Mouse (Mus musculus) limb, embryonic 10.5 days (tissue): ENCODE data around the gene Myh9. TPM values are rescaled to one million over a fixed set of nuclear protein-coding genes. Genes with fewer than 3 reads are reported as not detected.
"Not testable (repeated sequence)": the region's sequence is repeated elsewhere in the genome, so short reads cannot be mapped to it uniquely, and the experiment has no call there.

Source experiments
- DNase-seq: peaks from one replicate; pipeline ENCODE4 v3.0.0-alpha.2; 2017; ENCODE audit warnings: low spot score
- H3K27ac ChIP-seq: fragments of 300-500 bp; sonication (generic); 2 replicates; pipeline ENCODE4 v1.5.1; 2016; ENCODE audit warnings: mild to moderate bottlenecking
- H3K27me3 ChIP-seq: fragments of 300-500 bp; sonication (generic); 2 replicates; pipeline ENCODE4 v1.6.1; 2016; ENCODE audit warnings: low read depth, mild to moderate bottlenecking; ENCODE audit not compliant: poor library complexity, severe bottlenecking
- H3K36me3 ChIP-seq: fragments of 300-500 bp; sonication (generic); 2 replicates; pipeline ENCODE4 v1.6.1; 2016; ENCODE audit warnings: mild to moderate bottlenecking, moderate library complexity
- H3K4me1 ChIP-seq: fragments of 300-500 bp; sonication (generic); 2 replicates; pipeline ENCODE4 v1.6.1; 2016
- H3K4me3 ChIP-seq: fragments of 300-500 bp; sonication (generic); 2 replicates; pipeline ENCODE4 v1.5.1; 2016; ENCODE audit warnings: mild to moderate bottlenecking, moderate library complexity
- H3K9me3 ChIP-seq: fragments of 300-500 bp; sonication (generic); replicated peaks from 2 replicates; pipeline ENCODE4 v1.6.1; 2016; ENCODE audit warnings: mild to moderate bottlenecking
- WGBS: fragments of 180-500 bp; shearing (Covaris S2); methylation state at CpG from one replicate; pipeline ENCODE4 v1.1.7; 2016; 5-methylcytosine and 5-hydroxymethylcytosine counted together
- polyA plus RNA-seq: library from polyadenylated mRNA; unstranded; fragments of >200 nt; fragmentation: Nextera tagmentation; extraction: Ambion mirVana; gene quantifications from 2 replicates; pipeline ENCODE4 v1.2.1, GENCODE M21; 2016

Gene Myh9
- polyA plus RNA-seq, 1 experiment from 2014 or later, result 39.2 TPM

GRCm38 (mm10) chr15:77845931-77846595 lies 4.1 kb upstream of the Myh9 start:
- not testable (repeated sequence) for H3K9me3 ChIP-seq, DNase-seq, H3K27me3 ChIP-seq, H3K36me3 ChIP-seq, H3K27ac ChIP-seq, H3K4me3 ChIP-seq
- H3K4me1 ChIP-seq, result peaks cover 12% of the 10 kb centered on the region
- 92% methylated on average over 11 of the region's 11 CpGs for WGBS

DNA sequence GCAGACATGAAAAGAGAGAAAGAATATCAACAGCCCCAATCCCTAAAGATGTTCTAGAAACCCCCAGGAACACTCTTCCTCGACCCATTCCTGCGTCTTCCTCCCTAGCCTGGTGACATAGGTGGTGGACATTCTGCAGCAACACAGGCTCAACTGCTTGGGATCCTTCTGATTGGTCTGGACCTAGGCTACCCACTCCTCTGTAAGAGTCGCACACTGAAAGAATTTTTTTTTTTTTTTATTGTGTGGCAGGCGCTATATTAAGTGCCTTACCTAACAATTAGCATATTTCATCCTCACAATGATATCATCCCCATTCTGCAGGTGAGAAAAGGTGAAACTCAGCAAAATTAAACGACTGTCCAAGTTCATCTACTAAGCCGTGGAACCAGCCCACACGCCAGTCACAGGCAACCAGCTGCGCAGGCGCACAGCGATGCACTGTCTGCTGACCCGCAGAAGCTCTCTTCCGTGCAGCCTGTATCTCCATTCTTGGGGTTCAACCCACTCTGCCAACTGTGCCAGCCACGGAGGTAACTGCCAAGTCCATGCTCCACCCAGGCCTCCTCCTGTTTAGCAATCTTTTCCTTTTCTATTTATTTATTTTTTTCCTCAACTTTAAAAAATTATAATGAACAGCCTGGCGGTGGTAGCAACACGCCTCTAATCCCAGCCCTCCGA lies 3.1 kb upstream of the Myh9 start:
- no peaks in the 10 kb centered on the region for H3K27me3 ChIP-seq
- no peak for DNase-seq
- H3K4me1 ChIP-seq, result peaks cover 19% of the 10 kb centered on the region
- H3K9me3 ChIP-seq, result no peaks in the 10 kb centered on the region
- no peak overlapping the region for H3K4me3 ChIP-seq
- H3K36me3 ChIP-seq, result no peaks in the 10 kb centered on the region
- 94% methylated on average over 16 of the region's 16 CpGs for WGBS
- no peak overlapping the region for H3K27ac ChIP-seq

- Histone ChIP-seq H3K4me3 (no peak overlapping the region), H3K36me3 (no peaks in the 10 kb centered on the region), H3K27ac (no peak overlapping the region), H3K27me3 (no peaks in the 10 kb centered on the region), H3K9me3 (no peaks in the 10 kb centered on the region), H3K4me1 (peaks cover 29% of the 10 kb centered on the region)
- 81% methylated on average over 6 of the region's 6 CpGs for WGBS
- DNase-seq, result no peak
These were observed 2.1 kb upstream of the Myh9 start for GRCm38 (mm10) chr15:77844048-77844447.

- H3K36me3 ChIP-seq, H3K27me3 ChIP-seq, DNase-seq, H3K9me3 ChIP-seq, H3K27ac ChIP-seq, H3K4me3 ChIP-seq: not testable (repeated sequence)
- peaks cover 31% of the 10 kb centered on the region for H3K4me1 ChIP-seq
- WGBS, result 61% methylated on average over 13 of the region's 13 CpGs
These were observed 1.6 kb upstream of the Myh9 start for GRCm38 (mm10) chr15:77843494-77844041.

GRCm38 (mm10) chr15:77843046-77843445 lies 1.1 kb upstream of the Myh9 start:
- H3K9me3 ChIP-seq, result no peaks in the 10 kb centered on the region
- no peaks in the 10 kb centered on the region for H3K36me3 ChIP-seq
- peaks cover 36% of the 10 kb centered on the region for H3K4me1 ChIP-seq
- 45% methylated on average over 2 of the region's 2 CpGs for WGBS
- H3K27ac ChIP-seq, result no peak overlapping the region
- DNase-seq, result no peak
- peak overlapping the region; percentile 75; the same call in 1 of the 2 replicates for H3K4me3 ChIP-seq
- no peaks in the 10 kb centered on the region for H3K27me3 ChIP-seq

DNA sequence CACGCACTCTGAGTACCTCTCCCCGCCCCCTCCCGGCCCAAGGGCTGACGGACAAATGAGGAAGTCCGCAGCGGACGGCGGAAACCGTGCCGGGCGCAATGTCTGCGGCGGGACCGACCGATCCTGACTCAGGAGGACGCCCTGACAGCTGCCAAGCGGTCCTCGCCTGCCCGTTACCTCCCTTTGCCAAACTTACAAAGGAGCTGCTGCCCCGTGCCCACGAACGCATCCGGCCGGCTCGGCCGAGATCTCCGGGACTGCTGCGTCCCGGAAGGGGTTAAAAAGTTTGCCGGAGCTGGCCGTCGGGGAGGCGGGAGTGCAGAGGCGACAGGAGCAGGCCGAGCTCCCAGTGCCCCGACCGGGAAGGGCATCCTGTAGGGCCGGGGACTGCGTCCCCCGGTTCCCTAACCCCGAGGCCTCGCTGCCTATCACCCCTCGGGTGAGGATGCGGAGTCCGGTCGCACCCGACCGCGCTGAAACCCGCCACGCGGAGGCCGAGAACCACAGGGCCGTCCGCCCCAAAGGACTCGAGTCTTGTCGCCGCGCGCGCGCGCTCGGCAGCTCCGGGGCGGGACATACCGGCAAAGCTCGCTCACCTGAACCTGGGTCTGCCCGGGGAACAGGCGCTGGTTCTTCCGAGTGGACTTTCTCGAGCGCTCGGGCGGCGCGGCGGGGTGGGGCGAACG lies 471 bp downstream of the Myh9 start:
- no peak for DNase-seq
- no peaks in the 10 kb centered on the region for H3K27me3 ChIP-seq
- H3K9me3 ChIP-seq, result no peaks in the 10 kb centered on the region
- H3K4me3 ChIP-seq, result peak overlapping the region; percentile 75
- under 1% methylated on average over 79 of the region's 80 CpGs for WGBS
- H3K36me3 ChIP-seq, result no peaks in the 10 kb centered on the region
- H3K4me1 ChIP-seq, result peaks cover 48% of the 10 kb centered on the region
- H3K27ac ChIP-seq, result peak overlapping the region; percentile 94

- Histone ChIP-seq H3K27me3 (no peaks in the 10 kb centered on the region), H3K27ac (peak overlapping the region; percentile 94), H3K9me3 (no peaks in the 10 kb centered on the region), H3K36me3 (no peaks in the 10 kb centered on the region), H3K4me3 (peak overlapping the region; percentile 75), H3K4me1 (peaks cover 56% of the 10 kb centered on the region)
- DNase-seq, result peak; percentile 47
- 5% methylated on average over 36 of the region's 36 CpGs for WGBS
These were observed 1.3 kb downstream of the Myh9 start for GRCm38 (mm10) chr15:77840450-77841360.

GRCm38 (mm10) chr15:77839529-77840286 lies 2.3 kb downstream of the Myh9 start:
- DNase-seq, result no peak
- Histone ChIP-seq H3K36me3 (no peaks in the 10 kb centered on the region), H3K9me3 (no peaks in the 10 kb centered on the region), H3K4me1 (peaks cover 65% of the 10 kb centered on the region), H3K4me3 (peak overlapping the region; percentile 75), H3K27ac (peak overlapping the region; percentile 85), H3K27me3 (no peaks in the 10 kb centered on the region)
- WGBS, result 15% methylated on average over 10 of the region's 10 CpGs

DNA sequence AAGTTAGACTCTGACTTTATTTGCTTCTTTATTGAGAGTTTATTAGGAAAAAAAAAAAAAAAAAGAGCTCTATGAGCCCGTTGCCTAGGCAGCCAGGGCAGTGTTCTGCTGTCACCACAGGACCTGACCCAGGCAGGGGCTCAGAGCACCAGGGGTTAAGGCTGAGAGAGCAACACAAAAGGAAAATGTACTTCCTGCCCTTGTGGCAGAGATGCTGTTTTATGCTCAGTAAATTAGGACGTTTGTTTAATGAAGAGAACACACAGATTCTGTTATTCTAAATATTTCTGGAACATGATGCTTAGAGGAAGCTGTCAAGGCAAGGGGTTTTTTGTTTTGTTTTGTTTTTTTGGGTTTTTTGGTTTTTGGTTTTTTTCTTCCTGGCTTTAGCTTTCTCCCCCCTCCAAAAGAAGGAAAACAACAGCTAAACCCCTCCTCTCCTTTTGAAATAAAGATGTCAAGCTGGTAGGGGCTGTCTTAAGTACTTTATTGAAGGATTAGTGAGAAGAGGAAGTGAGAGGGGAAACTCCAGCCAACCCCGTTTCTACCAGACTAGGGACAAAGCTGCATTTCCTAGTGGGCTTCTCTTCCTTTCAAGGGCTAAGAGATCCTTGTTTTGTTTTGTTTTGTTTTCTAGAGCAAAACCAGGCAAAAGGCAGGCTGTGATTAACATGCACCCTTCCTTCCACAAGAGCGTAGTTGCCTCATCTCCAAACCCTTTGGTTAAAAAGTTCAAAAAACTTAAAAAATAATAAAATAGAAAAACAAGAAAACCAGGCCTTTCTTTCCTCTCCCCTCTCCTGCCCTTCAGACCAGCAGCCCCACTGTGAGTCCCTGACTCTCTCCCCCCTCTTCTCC lies 3.2 kb downstream of the Myh9 start:
- H3K4me3 ChIP-seq, result peak overlapping the region; percentile 75; the same call in 1 of the 2 replicates
- peak overlapping the region; percentile 85 for H3K27ac ChIP-seq
- no peaks in the 10 kb centered on the region for H3K27me3 ChIP-seq
- H3K4me1 ChIP-seq, result peaks cover 75% of the 10 kb centered on the region
- 19% methylated on average over 4 of the region's 4 CpGs for WGBS
- DNase-seq, result no peak
- H3K9me3 ChIP-seq, result no peaks in the 10 kb centered on the region
- no peaks in the 10 kb centered on the region for H3K36me3 ChIP-seq

DNA sequence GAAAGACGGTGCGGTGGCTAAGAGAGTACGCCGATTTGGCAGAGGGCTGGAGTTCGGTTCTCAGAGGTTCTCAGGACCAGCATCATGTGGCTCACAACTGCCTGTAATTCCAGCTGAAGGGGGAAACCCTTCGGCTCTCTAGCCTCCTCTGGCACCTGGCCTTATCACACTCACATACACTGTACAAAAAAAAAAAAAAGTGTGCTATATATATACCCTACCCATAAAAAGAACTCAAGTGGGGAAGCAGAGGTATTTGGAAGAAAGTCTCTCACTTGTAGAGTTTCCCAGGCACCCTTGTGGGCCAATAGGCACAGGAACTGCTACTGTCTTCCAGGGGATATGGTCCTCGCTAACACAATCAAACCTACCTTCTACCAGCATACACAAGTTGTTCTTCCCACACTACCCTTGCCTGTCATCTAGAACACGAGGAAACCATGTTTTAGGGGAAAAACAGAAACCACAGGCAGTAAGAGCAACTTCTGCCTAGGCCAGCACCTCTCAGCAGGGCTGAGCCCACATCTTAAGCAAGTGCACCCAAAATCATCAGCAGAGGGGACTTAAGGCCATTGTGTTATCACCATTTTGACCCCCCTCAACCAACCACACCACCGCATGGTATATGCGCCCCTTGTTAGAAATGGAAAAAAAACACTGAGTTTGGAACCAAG lies 4.4 kb downstream of the Myh9 start:
- H3K4me3 ChIP-seq, result no peak overlapping the region
- DNase-seq, result no peak
- H3K9me3 ChIP-seq, result no peaks in the 10 kb centered on the region
- peaks cover 76% of the 10 kb centered on the region for H3K4me1 ChIP-seq
- H3K27me3 ChIP-seq, result no peaks in the 10 kb centered on the region
- peaks cover 1% of the 10 kb centered on the region; the same call in 1 of the 2 replicates for H3K36me3 ChIP-seq
- H3K27ac ChIP-seq, result 0 out of 2 replicates have a peak overlapping the region, but pooled peaks have one; percentile 85
- WGBS, result 79% methylated on average over 10 of the region's 10 CpGs
